Mouse (Mus musculus): ENCODE results near the gene Ebf1.

Gene Ebf1

GRCm38 (mm10) chr11:44758857-44759256 lies 141.7 kb downstream of the Ebf1 start:
- TF ChIP-seq GATA4 (IDR thresholded peaks at IDR 0.05; ENCODE audit: insufficient replicate concordance, low read length): no peak

- TF ChIP-seq GATA4 (IDR thresholded peaks at IDR 0.05; ENCODE audit: insufficient replicate concordance, low read length): no peak
Measured at GRCm38 (mm10) chr11:44761128-44761996, 144.2 kb downstream of the Ebf1 start.

- TF ChIP-seq GATA4 (IDR thresholded peaks at IDR 0.05; ENCODE audit: insufficient replicate concordance, low read length): no peak
Measured at GRCm38 (mm10) chr11:44763992-44764835, 147.1 kb downstream of the Ebf1 start.

- no peak for TF ChIP-seq GATA4 (IDR thresholded peaks at IDR 0.05; ENCODE audit: insufficient replicate concordance, low read length)
Measured at GRCm38 (mm10) chr11:44764988-44765387, 147.9 kb downstream of the Ebf1 start.

GRCm38 (mm10) chr11:44766246-44766645 lies 149.1 kb downstream of the Ebf1 start:
- TF ChIP-seq GATA4 (IDR thresholded peaks at IDR 0.05; ENCODE audit: insufficient replicate concordance, low read length): no peak

- no peak for TF ChIP-seq GATA4 (IDR thresholded peaks at IDR 0.05; ENCODE audit: insufficient replicate concordance, low read length)
Measured at GRCm38 (mm10) chr11:44767322-44767721, 150.2 kb downstream of the Ebf1 start.

- TF ChIP-seq GATA4 (IDR thresholded peaks at IDR 0.05; ENCODE audit: insufficient replicate concordance, low read length): no peak
Measured at GRCm38 (mm10) chr11:44768346-44768745, 151.2 kb downstream of the Ebf1 start.

- no peak for TF ChIP-seq GATA4 (IDR thresholded peaks at IDR 0.05; ENCODE audit: insufficient replicate concordance, low read length)
Measured at GRCm38 (mm10) chr11:44770989-44771564, 154.0 kb downstream of the Ebf1 start.

- TF ChIP-seq GATA4 (IDR thresholded peaks at IDR 0.05; ENCODE audit: insufficient replicate concordance, low read length): no peak
Measured at GRCm38 (mm10) chr11:44774411-44774810, 157.3 kb downstream of the Ebf1 start.

- no peak for TF ChIP-seq GATA4 (IDR thresholded peaks at IDR 0.05; ENCODE audit: insufficient replicate concordance, low read length)
Measured at GRCm38 (mm10) chr11:44775549-44775948, 158.4 kb downstream of the Ebf1 start.

GRCm38 (mm10) chr11:44776556-44776955 lies 159.4 kb downstream of the Ebf1 start:
- TF ChIP-seq GATA4 (IDR thresholded peaks at IDR 0.05; ENCODE audit: insufficient replicate concordance, low read length): no peak

GRCm38 (mm10) chr11:44777331-44778310 lies 160.5 kb downstream of the Ebf1 start:
- no peak for TF ChIP-seq GATA4 (IDR thresholded peaks at IDR 0.05; ENCODE audit: insufficient replicate concordance, low read length)

GRCm38 (mm10) chr11:44779030-44779429 lies 161.9 kb downstream of the Ebf1 start:
- TF ChIP-seq GATA4 (IDR thresholded peaks at IDR 0.05; ENCODE audit: insufficient replicate concordance, low read length): no peak

GRCm38 (mm10) chr11:44784255-44785029 lies 167.3 kb downstream of the Ebf1 start:
- TF ChIP-seq GATA4 (IDR thresholded peaks at IDR 0.05; ENCODE audit: insufficient replicate concordance, low read length): no peak
